In the genomic region with DNA sequence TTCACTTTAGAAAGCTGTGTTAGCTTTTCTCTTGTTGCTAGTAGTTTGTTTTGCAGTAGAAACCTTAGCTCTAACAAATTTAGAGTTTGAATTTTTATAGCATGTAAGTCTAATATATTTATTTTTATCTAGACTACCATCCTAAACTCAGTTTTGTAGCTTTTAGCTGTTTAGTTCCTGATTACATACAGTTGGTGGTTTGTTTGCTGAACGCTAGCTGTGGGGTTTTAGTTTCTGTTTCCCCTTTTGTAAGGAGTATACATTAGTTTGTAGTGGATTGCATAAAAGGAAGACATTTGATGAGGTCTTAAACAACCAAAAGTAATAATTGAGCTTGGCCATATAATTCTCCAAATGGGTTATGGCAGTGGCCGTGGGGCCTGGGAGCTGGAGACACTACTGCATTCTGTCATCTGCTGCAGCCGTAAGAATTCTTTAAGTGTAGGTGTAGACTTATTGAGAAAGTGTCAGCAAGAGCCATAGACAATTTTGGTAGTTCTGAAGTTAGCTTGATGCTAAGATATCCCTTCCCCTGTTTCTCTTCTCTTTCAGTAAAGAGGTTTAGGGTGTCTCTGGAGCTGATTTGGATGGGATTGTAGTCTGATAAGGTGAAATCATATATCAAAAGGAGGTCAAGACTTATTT, we compare ENCODE assay signal across 12 mouse cellular contexts. TPM values are rescaled to one million over a fixed set of nuclear protein-coding genes. Genes with fewer than 3 reads are reported as not detected.
A peak's percentile ranks its signal among the peaks of the same experiment; 100 is the strongest.
DNase-seq lines count a peak whose midpoint lies in the region; ATAC-seq and TF ChIP-seq lines count a peak whose summit lies in the region.
"Had no signal": no experiment of that assay in that cellular context is flagged by ENCODE, and none has a peak within 500 bp of the region (broad histone marks: within the 10 kb centered on the region; RNA-seq: fewer than 3 reads in every experiment).

No protein-coding gene starts in this region.

- DNase-seq in frontal cortex, postnatal 25 days (ENCODE audit: low spot score in 2 of 2) = no peak
- no peak for DNase-seq in spleen, adult 2 months (ENCODE audit: low read depth in 1 of 2, low spot score in 2 of 2)
- DNase-seq in spleen, postnatal 10 days (ENCODE audit: low spot score in 2 of 2) = no peak
- DNase-seq in embryonic facial prominence, embryonic 10.5 days (ENCODE audit: low spot score) = no peak
- DNase-seq in cerebellum, adult 2 months = no peak
- DNase-seq in ovary, adult 18-20 months (ENCODE audit: low spot score) = no peak
- DNase-seq: adrenal gland, adult 2 months had no signal

- no peaks in the 10 kb centered on the region for H3K9me3 ChIP-seq in embryonic facial prominence, embryonic 10.5 days

- H3K27ac ChIP-seq in spleen, adult 2 months (ENCODE audit: insufficient read depth, low read length) = peak overlapping the region; percentile 70
- H3K27ac ChIP-seq in embryonic facial prominence, embryonic 10.5 days (replicated peaks) = no peak overlapping the region
- H3K27ac ChIP-seq in cerebellum, adult 2 months (ENCODE audit: insufficient read depth, low read length) = no peak overlapping the region
- H3K27ac ChIP-seq: left cerebral cortex, adult 2 months had no signal

- WGBS in spleen, adult 2 months = 28% methylated on average over 3 of the region's 3 CpGs
- WGBS in embryonic facial prominence, embryonic 10.5 days = 90% methylated on average over 3 of the region's 3 CpGs
- WGBS in cerebellum, adult 2 months = 82% methylated on average over 3 of the region's 3 CpGs

- peak; percentile 38; the same call in 1 of the 2 replicates for ATAC-seq in frontal cortex, adult (ENCODE audit: low TSS enrichment)
- ATAC-seq in inflammation-experienced regulatory T-cells, adult 6 months = peak; percentile 66
- ATAC-seq: forebrain, embryonic 16.5 days; intestine, embryonic 16.5 days had no signal

- H3K27me3 ChIP-seq in spleen, adult 2 months (ENCODE audit: control insufficient read depth, insufficient read depth, low read length) = no peaks in the 10 kb centered on the region
- H3K27me3 ChIP-seq in embryonic facial prominence, embryonic 10.5 days (replicated peaks; ENCODE audit: low read depth, poor library complexity, severe bottlenecking) = no peaks in the 10 kb centered on the region
- H3K27me3 ChIP-seq in cerebellum, adult 2 months (ENCODE audit: control insufficient read depth, insufficient read depth, low read length) = no peaks in the 10 kb centered on the region

- TF ChIP-seq CTCF in spleen, adult 2 months (IDR thresholded peaks at IDR 0.05; ENCODE audit: extremely low read depth, insufficient read depth, insufficient read length, insufficient replicate concordance) = no peak
- TF ChIP-seq CTCF in cerebellum, adult 2 months (IDR thresholded peaks at IDR 0.05; ENCODE audit: borderline replicate concordance, insufficient read depth, low read depth, low read length) = no peak

- peak overlapping the region; percentile 5 for H3K4me3 ChIP-seq in spleen, adult 2 months (ENCODE audit: extremely low read depth, insufficient read depth, insufficient read length)
- H3K4me3 ChIP-seq in embryonic facial prominence, embryonic 10.5 days = no peak overlapping the region
- H3K4me3 ChIP-seq in cerebellum, adult 2 months (replicated peaks; ENCODE audit: insufficient read depth, low read depth, low read length) = no peak overlapping the region
- H3K4me3 ChIP-seq: left cerebral cortex, adult 2 months had no signal

- no peaks in the 10 kb centered on the region; the same call in 1 of the 2 replicates for H3K36me3 ChIP-seq in spleen, adult 2 months (ENCODE audit: control insufficient read depth, insufficient read depth, low read length)
- peaks cover 16% of the 10 kb centered on the region for H3K36me3 ChIP-seq in embryonic facial prominence, embryonic 10.5 days (replicated peaks)

- no peak for TF ChIP-seq POLR2A in spleen, adult 2 months (IDR thresholded peaks at IDR 0.05; ENCODE audit: low read depth, low read length)
- TF ChIP-seq POLR2A in cerebellum, adult 2 months (IDR thresholded peaks at IDR 0.05; ENCODE audit: borderline replicate concordance, insufficient read depth, low read length) = no peak

- peaks cover 14% of the 10 kb centered on the region for H3K4me1 ChIP-seq in spleen, adult 2 months (ENCODE audit: control insufficient read depth, insufficient read depth, insufficient read length)
- H3K4me1 ChIP-seq in embryonic facial prominence, embryonic 10.5 days = peaks cover 5% of the 10 kb centered on the region; the same call in 1 of the 2 replicates
- no peaks in the 10 kb centered on the region for H3K4me1 ChIP-seq in cerebellum, adult 2 months (ENCODE audit: control insufficient read depth, insufficient read depth, low read length)

RNA-seq across cellular contexts. Expression of gene Fxr1, which starts 14.1 kb away (rescaled TPM):
- 4.6 and 4.8 TPM in 2 replicates for polyA plus RNA-seq in spleen, adult 2 months (2012; rRNA removed)
- 10 to 100 TPM; 47.5 to 57.9 (median 52.9) TPM for polyA plus RNA-seq in inflammation-experienced regulatory T-cells, adult 6 months (2017; shearing (Covaris generic))
- 57.8 and 60.5 TPM in 2 replicates for polyA plus RNA-seq in embryonic facial prominence, embryonic 10.5 days (2016; fragmentation: Nextera tagmentation; extraction: Ambion mirVana)
- 56.8 and 62.8 TPM in 2 replicates for polyA plus RNA-seq in cerebellum, adult 2 months (2012; rRNA removed)

RNA-seq across cellular contexts. Expression of gene Dnajc19, which starts 47.3 kb away (rescaled TPM):
- polyA plus RNA-seq in spleen, adult 2 months (2012; rRNA removed) = 48.2 and 53.1 TPM in 2 replicates
- polyA plus RNA-seq in inflammation-experienced regulatory T-cells, adult 6 months (2017; shearing (Covaris generic)) = 100 to 1,000 TPM; 126 to 168 (median 147) TPM
- 170 and 172 TPM in 2 replicates for polyA plus RNA-seq in embryonic facial prominence, embryonic 10.5 days (2016; fragmentation: Nextera tagmentation; extraction: Ambion mirVana)
- polyA plus RNA-seq in cerebellum, adult 2 months (2012; rRNA removed) = 72.0 and 80.4 TPM in 2 replicates
